Mouse (Mus musculus): ENCODE data around the gene Fam222b.

- no peak for TF ChIP-seq CTCF (IDR thresholded peaks at IDR 0.05; ENCODE audit: insufficient read depth, low read length)
- TF ChIP-seq POLR2A (IDR thresholded peaks at IDR 0.05; ENCODE audit: borderline replicate concordance, extremely low read depth, low read depth, low read length), result no peak
Observed at GRCm38 (mm10) chr11:78160675-78161074, 66.2 kb downstream of the Fam222b start.
